Mouse (Mus musculus) E14TG2a.4 (cell line): Measurements from ENCODE around the gene Gm17949.
A peak's percentile ranks its signal among the peaks of the same experiment; 100 is the strongest.
"Not testable (repeated sequence)": the region's sequence is repeated elsewhere in the genome, so short reads cannot be mapped to it uniquely, and the experiment has no call there.

Experiments used
- CTCF ChIP-seq: conservative IDR thresholded peaks from 2 replicates; pipeline ENCODE4 v1.5.1; 2014; ENCODE audit warnings: low read length
- NANOG ChIP-seq: IDR thresholded peaks from 2 replicates; pipeline ENCODE4 v1.6.1; 2014; ENCODE audit warnings: borderline replicate concordance, low read length, mixed read lengths
- POU5F1 ChIP-seq: IDR thresholded peaks from 2 replicates; pipeline ENCODE4 v1.6.1; 2014; ENCODE audit warnings: low read length, borderline replicate concordance

DNA sequence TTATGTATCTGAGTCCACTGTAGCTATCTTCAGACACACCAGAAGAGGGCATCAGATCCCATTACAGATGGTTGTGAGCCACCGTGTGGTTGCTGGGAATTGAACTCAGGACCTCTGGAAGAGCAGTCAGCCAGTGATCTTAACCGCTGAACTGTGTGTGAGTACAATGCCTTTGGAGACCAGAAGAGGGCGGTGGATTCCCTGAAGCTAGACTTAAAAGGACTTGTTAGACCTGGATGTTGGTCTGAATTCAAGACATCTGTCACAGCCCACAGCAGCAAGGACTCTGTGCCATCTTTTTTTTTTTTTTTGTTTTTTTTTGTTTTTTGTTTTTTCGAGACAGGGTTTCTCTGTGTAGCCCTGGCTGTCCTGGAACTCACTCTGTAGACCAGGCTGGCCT is 40.4 kb downstream of the Gm17949 start:
- peak; percentile 33; the same call in 1 of the 2 replicates for TF ChIP-seq CTCF
- TF ChIP-seq NANOG, POU5F1: not testable (repeated sequence)
